Mouse (Mus musculus): ENCODE results near the gene Bin2.

DNA sequence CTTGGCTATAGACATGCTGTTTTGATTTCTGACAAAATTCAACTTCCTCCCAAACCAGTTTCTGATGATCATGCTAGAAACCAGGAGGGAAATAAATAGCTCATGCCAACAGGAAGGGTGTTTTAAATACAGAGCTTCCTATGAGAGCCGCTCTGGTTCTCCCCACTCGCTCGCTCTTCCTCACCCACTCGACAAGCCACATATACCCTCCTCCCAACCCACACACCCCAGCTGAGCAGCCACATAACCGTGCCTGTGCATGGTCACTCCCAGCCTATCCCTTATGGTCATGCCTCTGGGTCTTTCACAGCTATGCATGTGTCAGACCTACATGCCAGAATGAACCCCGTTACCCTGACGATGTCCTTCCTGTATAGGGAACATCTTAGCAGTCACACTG, 47.2 kb downstream of the Bin2 start:
- TF ChIP-seq CTCF (conservative IDR thresholded peaks at IDR 0.05; ENCODE audit: low read length), result no peak
- TF ChIP-seq POU5F1 (IDR thresholded peaks at IDR 0.05; ENCODE audit: borderline replicate concordance, low read length), result no peak

All from E14TG2a.4 (cell line).